Comparison of ENCODE assay signal across 8 mouse cellular contexts in genomic region chr6:52011559-52012408, GRCm38 (mm10). TPM values are rescaled to one million over a fixed set of nuclear protein-coding genes. Genes with fewer than 3 reads are reported as not detected.
DNase-seq lines count a peak whose midpoint lies in the region; ATAC-seq and TF ChIP-seq lines count a peak whose summit lies in the region.

No protein-coding gene starts in this region.

- peaks cover 35% of the 10 kb centered on the region for H3K27me3 ChIP-seq in heart, embryonic 12.5 days (replicated peaks)
- H3K27me3 ChIP-seq in G1E (ENCODE audit: insufficient read depth, low read length) = no peaks in the 10 kb centered on the region
- peaks cover 59% of the 10 kb centered on the region for H3K27me3 ChIP-seq in forebrain, embryonic 13.5 days
- H3K27me3 ChIP-seq in myocyte (ENCODE audit: control insufficient read depth, insufficient read depth, insufficient read length) = no peaks in the 10 kb centered on the region

- TF ChIP-seq CTCF in G1E (IDR thresholded peaks at IDR 0.05; ENCODE audit: low read depth, low read length) = no peak

- peak overlapping the region; percentile 18 for H3ac ChIP-seq in myocyte (ENCODE audit: control insufficient read depth, insufficient read length)

- H3K79me2 ChIP-seq in myocyte (ENCODE audit: control insufficient read depth, insufficient read depth) = no peaks in the 10 kb centered on the region

- H3K9ac ChIP-seq in heart, embryonic 12.5 days = peak overlapping the region; percentile 65
- peak overlapping the region; percentile 53 for H3K9ac ChIP-seq in forebrain, embryonic 13.5 days

- H3K4me1 ChIP-seq in heart, embryonic 12.5 days (replicated peaks) = no peaks in the 10 kb centered on the region; the same call in 1 of the 2 replicates
- H3K4me1 ChIP-seq in G1E (ENCODE audit: insufficient read depth, low read depth, low read length) = peaks cover 22% of the 10 kb centered on the region
- peaks cover 4% of the 10 kb centered on the region; the same call in 1 of the 2 replicates for H3K4me1 ChIP-seq in forebrain, embryonic 13.5 days

- TF ChIP-seq POLR2A in myocyte (IDR thresholded peaks at IDR 0.05; ENCODE audit: insufficient read length, low read depth) = no peak

- H3K9me3 ChIP-seq in heart, embryonic 12.5 days (replicated peaks) = no peaks in the 10 kb centered on the region
- H3K9me3 ChIP-seq in G1E (replicated peaks) = no peaks in the 10 kb centered on the region
- H3K9me3 ChIP-seq in forebrain, embryonic 13.5 days (replicated peaks) = no peaks in the 10 kb centered on the region

- H3K4me2 ChIP-seq in heart, embryonic 12.5 days = peak overlapping the region; percentile 84
- peak overlapping the region; percentile 83 for H3K4me2 ChIP-seq in forebrain, embryonic 13.5 days
- H3K4me2 ChIP-seq in myocyte (ENCODE audit: low read depth) = peak overlapping the region; percentile 84

- 8% methylated on average over 26 of the region's 26 CpGs for WGBS in heart, embryonic 12.5 days
- WGBS in forebrain, embryonic 13.5 days = 9% methylated on average over 26 of the region's 26 CpGs

- intact Hi-C loops in heart, postnatal 25 days (cut with DNase I) = loop anchor here (5.0 to 10.0 kb wide), 2 partner anchors 139 to 1447 kb away; partner anchors contain the start of gene Cycs

- peak overlapping the region; percentile 73 for H3K4me3 ChIP-seq in heart, embryonic 12.5 days
- H3K4me3 ChIP-seq in G1E (ENCODE audit: low read depth, low read length) = peak overlapping the region; percentile 82
- H3K4me3 ChIP-seq in forebrain, embryonic 13.5 days = peak overlapping the region; percentile 61
- H3K4me3 ChIP-seq in myocyte = peak overlapping the region; percentile 80

- H3K27ac ChIP-seq in heart, embryonic 12.5 days (ENCODE audit: poor library complexity, severe bottlenecking) = no peak overlapping the region
- H3K27ac ChIP-seq in forebrain, embryonic 13.5 days = no peak overlapping the region

- ATAC-seq in heart, embryonic 12.5 days (ENCODE audit: insufficient number of reproducible peaks, low FRiP score) = peak; percentile 86
- ATAC-seq in G1E (ENCODE audit: extremely low read depth, insufficient number of reproducible peaks, low FRiP score, poor library complexity, severe bottlenecking) = peak; percentile 43
- ATAC-seq in forebrain, embryonic 13.5 days = peak; percentile 73
- no peak for ATAC-seq in activated CD4-positive, CD25-positive, alpha-beta regulatory T cell, adult 4 months

- DNase-seq in heart, postnatal 25 days (ENCODE audit: low spot score) = no peak
- DNase-seq in G1E (ENCODE audit: low spot score) (peak; percentile 61), liver (peak; percentile 76)
- DNase-seq in adrenal gland, adult 2 months = no peak

- H3K36me3 ChIP-seq in heart, embryonic 12.5 days = no peaks in the 10 kb centered on the region
- H3K36me3 ChIP-seq in G1E (replicated peaks) (peaks cover 2% of the 10 kb centered on the region), myocyte (ENCODE audit: control insufficient read depth, insufficient read depth) (no peaks in the 10 kb centered on the region)
- no peaks in the 10 kb centered on the region for H3K36me3 ChIP-seq in forebrain, embryonic 13.5 days (ENCODE audit: poor library complexity, severe bottlenecking)

TF ChIP-seq in myocyte, 11 proteins besides CTCF, POLR2A, EP300 and RAD21:
- TF ChIP-seq MYOD1 (IDR thresholded peaks at IDR 0.05; ENCODE audit: control insufficient read depth in 1 of 3, insufficient read length in 2 of 3, low read depth in 2 of 3) (peak in 1 of 3 experiments; percentile 35), REST (IDR thresholded peaks at IDR 0.05; ENCODE audit: insufficient read depth, insufficient read length) (no peak)

RNA-seq across cellular contexts. Expression of gene Skap2, which starts 0.6 kb away (rescaled TPM):
- 12.2 and 13.9 TPM in 2 replicates for polyA plus RNA-seq in heart, embryonic 12.5 days (2016; fragmentation: Nextera tagmentation; extraction: Ambion mirVana)
- total RNA-seq in heart, postnatal 25 days (2021) = 1 to 10 TPM; 6.9 to 7.8 TPM
- total RNA-seq in G1E (2014; fragmentation: Nextera tagmentation) (26.6 and 32.7 TPM in 2 replicates), G1E (2017) (143 and 163 TPM in 2 replicates)
- polyA plus RNA-seq in G1E (2012) (4.7 and 5.2 TPM in 2 replicates), myocyte (2012; fragmentation: generic; extraction: Trizol) (25.6 TPM)
- 3.6 and 4.1 TPM in 2 replicates for polyA plus RNA-seq in forebrain, embryonic 13.5 days (2015; fragmentation: Nextera tagmentation; extraction: Ambion mirVana)
- total RNA-seq in adrenal gland, adult 2 months (2021) = 10 to 100 TPM; 45.6 to 57.5 TPM
- polyA plus RNA-seq in adrenal gland, adult 2 months (2012; rRNA removed) = 2.9 and 3.5 TPM in 2 replicates
- polyA plus RNA-seq in activated CD4-positive, CD25-positive, alpha-beta regulatory T cell, adult 4 months (2017; shearing (Covaris generic)) = 10 to 100 TPM; 15.6 to 20.1 TPM

Comparison
In these comparisons a context has a peak if more than half of its experiments do, and no peak if none do; other contexts are left out.
1. DNase-seq: peak in G1E (single experiment) and liver (single experiment); none in heart, postnatal 25 days (single experiment) and adrenal gland, adult 2 months (single experiment).
2. Peak in every context shown above with its lines, with median percentiles within 50 percentile points of each other: H3K4me2 ChIP-seq and H3K4me3 ChIP-seq.